Mouse (Mus musculus) CH12.LX (cell line): ENCODE measurements around the gene Gnas. TPM values are rescaled to one million over a fixed set of nuclear protein-coding genes. Genes with fewer than 3 reads are reported as not detected.

Experiments used
- DNase-seq: peaks from one replicate; pipeline ENCODE4 v3.0.0-alpha.2; 2013; ENCODE audit errors: extremely low read depth
- H3K27ac ChIP-seq: 2 replicates; pipeline ENCODE4 v1.5.1; 2012; ENCODE audit warnings: low read depth, mild to moderate bottlenecking, control low read depth, moderate library complexity; ENCODE audit not compliant: insufficient read depth
- H3K27me3 ChIP-seq: replicated peaks from 2 replicates; pipeline ENCODE3; 2012; ENCODE audit warnings: inconsistent platforms
- H3K36me3 ChIP-seq, 2 experiments: replicated peaks in 1 of 2; 2 replicates each; pipeline versions ENCODE3 to v1.6.1; 2012; ENCODE audit warnings: inconsistent platforms in 1 of 2, low read length in 1 of 2, mild to moderate bottlenecking in 1 of 2, mixed read lengths in 1 of 2, moderate library complexity in 1 of 2; ENCODE audit not compliant: control insufficient read depth in 1 of 2, insufficient read depth in 1 of 2
- H3K4me1 ChIP-seq, 2 experiments: 2 replicates each; pipeline ENCODE4 v1.6.1; 2012; ENCODE audit warnings: inconsistent platforms in 1 of 2, moderate library complexity in 1 of 2; ENCODE audit not compliant: insufficient read depth in 2 of 2, control insufficient read depth in 1 of 2
- H3K4me2 ChIP-seq: 2 replicates; pipeline ENCODE4 v1.6.1; 2012; ENCODE audit warnings: low read depth, mild to moderate bottlenecking, control low read depth; ENCODE audit not compliant: poor library complexity, insufficient read depth, severe bottlenecking
- H3K4me3 ChIP-seq, 3 experiments: fragments of 150-350 bp in 1 of 3; sonication (generic) in 1 of 3; replicated peaks in 1 of 3; 2 replicates each; pipeline versions ENCODE3 to v1.5.1; 2011 to 2012; ENCODE audit warnings: low read depth in 2 of 3, low read length in 2 of 3, mild to moderate bottlenecking in 2 of 3, moderate library complexity in 2 of 3, control low read depth in 1 of 3, improper control_type of control experiment in 1 of 3, inconsistent platforms in 1 of 3, mixed read lengths in 1 of 3; ENCODE audit not compliant: poor library complexity in 1 of 3
- H3K79me2 ChIP-seq: replicated peaks from 2 replicates; pipeline ENCODE4 v1.6.1; 2012; ENCODE audit warnings: mild to moderate bottlenecking, moderate library complexity; ENCODE audit not compliant: control insufficient read depth, poor library complexity, insufficient read depth, severe bottlenecking; ENCODE audit errors: extremely low read depth
- H3K9ac ChIP-seq: 2 replicates; pipeline ENCODE4 v1.6.1; 2012; ENCODE audit warnings: low read depth, mild to moderate bottlenecking, control low read depth, moderate library complexity; ENCODE audit not compliant: insufficient read depth
- H3K9me3 ChIP-seq: replicated peaks from 2 replicates; pipeline ENCODE3; 2012; ENCODE audit warnings: low read length, inconsistent platforms, mixed read lengths
- CHD1 ChIP-seq: IDR thresholded peaks from 2 replicates; pipeline ENCODE4 v1.6.1; 2012; ENCODE audit warnings: low read depth, low read length, improper control_type of control experiment, inconsistent platforms
- CTCF ChIP-seq, 2 experiments: IDR thresholded peaks in 1 of 2; conservative IDR thresholded peaks in 1 of 2; 2 replicates each; pipeline ENCODE4 v1.5.1; 2011 to 2012; ENCODE audit warnings: low read depth in 2 of 2, low read length in 2 of 2, improper control_type of control experiment in 1 of 2, inconsistent platforms in 1 of 2, mild to moderate bottlenecking in 1 of 2, moderate library complexity in 1 of 2
- E2F4 ChIP-seq: IDR thresholded peaks from 2 replicates; pipeline ENCODE4 v1.6.1; 2011; ENCODE audit warnings: low read depth, low read length, improper control_type of control experiment; ENCODE audit not compliant: insufficient replicate concordance
- ETS1 ChIP-seq: conservative IDR thresholded peaks from 2 replicates; pipeline ENCODE4 v1.6.1; 2012; ENCODE audit warnings: low read depth, mild to moderate bottlenecking, inconsistent platforms, low read length, improper control_type of control experiment, moderate library complexity
- HCFC1 ChIP-seq: IDR thresholded peaks from 2 replicates; pipeline ENCODE4 v1.6.1; 2012; ENCODE audit warnings: low read depth, mild to moderate bottlenecking, inconsistent platforms, low read length, improper control_type of control experiment
- IRF4 ChIP-seq: IDR thresholded peaks from 2 replicates; pipeline ENCODE4 v1.6.1; 2014; ENCODE audit warnings: low read depth, mild to moderate bottlenecking, inconsistent platforms, low read length, improper control_type of control experiment
- MXI1 ChIP-seq: IDR thresholded peaks from 2 replicates; pipeline ENCODE4 v1.6.1; 2011; ENCODE audit warnings: mild to moderate bottlenecking, low read depth, low read length, improper control_type of control experiment
- MYC ChIP-seq: IDR thresholded peaks from 2 replicates; pipeline ENCODE4 v1.6.1; 2011; ENCODE audit warnings: low read depth, mild to moderate bottlenecking, improper control_type of control experiment, low read length
- NELFE ChIP-seq: IDR thresholded peaks from 2 replicates; pipeline ENCODE4 v1.6.1; 2011; ENCODE audit warnings: low read depth, low read length, improper control_type of control experiment
- POLR2A ChIP-seq: IDR thresholded peaks from 2 replicates; pipeline ENCODE4 v1.6.1; 2011; ENCODE audit warnings: low read depth, mild to moderate bottlenecking, improper control_type of control experiment, low read length
- POLR2AphosphoS2 ChIP-seq: IDR thresholded peaks from 2 replicates; pipeline ENCODE4 v1.6.1; 2011; ENCODE audit warnings: low read depth, low read length, improper control_type of control experiment
- RAD21 ChIP-seq: IDR thresholded peaks from 2 replicates; pipeline ENCODE4 v1.6.1; 2011; ENCODE audit warnings: low read depth, mild to moderate bottlenecking, low read length, improper control_type of control experiment, moderate library complexity
- SIN3A ChIP-seq: IDR thresholded peaks from 2 replicates; pipeline ENCODE4 v1.6.1; 2012; ENCODE audit warnings: low read length, improper control_type of control experiment, inconsistent platforms
- UBTF ChIP-seq: IDR thresholded peaks from 2 replicates; pipeline ENCODE4 v1.6.1; 2012; ENCODE audit warnings: low read depth, mild to moderate bottlenecking, inconsistent platforms, low read length, improper control_type of control experiment, moderate library complexity
- USF2 ChIP-seq: conservative IDR thresholded peaks from 2 replicates; pipeline ENCODE4 v1.6.1; 2011; ENCODE audit warnings: low read depth, low read length, improper control_type of control experiment
- ZKSCAN1 ChIP-seq: IDR thresholded peaks from 2 replicates; pipeline ENCODE4 v1.6.1; 2012; ENCODE audit warnings: low read depth, inconsistent platforms, low read length, improper control_type of control experiment, borderline replicate concordance
- ZNF384 ChIP-seq: IDR thresholded peaks from 2 replicates; pipeline ENCODE4 v1.6.1; 2012; ENCODE audit warnings: low read depth, low read length, improper control_type of control experiment, inconsistent platforms
- dilution Hi-C: fragments of 300-500 bp; cut with MboI; formaldehyde crosslinking; loops from 2 replicates; pipeline ENCODE4 v1.14.3; 2020; ENCODE audit warnings: low sequenced_read_pairs; ENCODE audit not compliant: extremely low pct_unique_long_range_greater_than_20kb, extremely low pct_ligation_motif_present
- in situ Hi-C: fragments of 300-500 bp; cut with MboI; formaldehyde crosslinking; loops from 3 replicates; pipeline ENCODE4 v1.14.3; 2019; ENCODE audit warnings: low sequenced_read_pairs, low pct_ligation_motif_present, low pct_unique_long_range_greater_than_20kb, mixed read lengths
- polyA plus RNA-seq: library from polyadenylated mRNA; unstranded; fragments of >175 nt; gene quantifications from 2 replicates; pipeline ENCODE4 v1.2.1, GENCODE M21; 2012; ENCODE audit warnings: low read depth; ENCODE audit not compliant: insufficient read length
- total RNA-seq, 2 experiments: library from RNA; depleted of rRNA; stranded (reverse); fragments of 300-350 nt in 1 of 2; fragments of >200 nt in 1 of 2; gene quantifications; 2 replicates each; pipeline ENCODE4 v1.2.3; 2012 to 2014

The Gnas gene
- total and polyA plus RNA-seq, 3 experiments, result 369 to 502 (median 452) TPM

DNA sequence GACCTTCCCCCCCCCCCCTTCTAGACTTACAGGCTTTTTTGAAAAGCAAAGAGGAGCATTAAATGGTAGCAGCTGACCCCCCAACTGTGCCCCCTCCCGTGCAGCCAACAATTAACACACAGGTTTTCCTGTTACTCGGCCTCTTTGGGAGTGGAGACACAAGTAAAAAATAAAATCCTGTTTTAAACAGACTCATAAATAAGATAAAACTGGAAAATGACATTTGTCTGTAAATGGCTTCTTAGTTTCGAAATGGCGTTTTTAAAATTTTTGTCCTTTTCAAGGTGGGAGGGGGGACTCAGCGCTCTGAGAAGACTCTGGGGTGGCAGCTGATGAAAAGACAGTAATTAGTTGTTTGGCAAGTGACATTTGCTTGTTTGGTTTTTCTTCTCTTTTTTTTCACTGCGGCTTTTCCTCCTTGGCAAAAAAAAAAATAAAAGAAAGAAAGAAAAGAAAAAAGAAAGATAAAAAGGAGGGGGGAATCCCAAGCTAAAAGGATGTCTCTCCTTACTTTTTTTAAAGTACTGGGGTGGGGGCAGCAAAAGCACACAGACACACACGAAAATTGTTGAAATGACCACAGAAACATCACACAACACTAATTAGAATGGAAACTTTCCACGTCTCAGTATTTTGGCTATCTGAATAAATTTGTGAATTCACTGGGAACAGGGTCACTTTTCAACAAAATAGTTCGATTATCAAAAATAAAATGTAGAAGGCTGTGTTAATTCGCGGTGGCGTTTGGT, 47.3 kb downstream of the Gnas start:
- no peak for TF ChIP-seq ZKSCAN1
- TF ChIP-seq UBTF, result no peak
- TF ChIP-seq CHD1, result peak; percentile 93
- TF ChIP-seq CTCF (conservative IDR thresholded peaks at IDR 0.05 in 1 of 2, IDR thresholded peaks at IDR 0.05 in 1 of 2; ENCODE audit: low read depth in 2 of 2, low read length in 2 of 2), result peak in 1 of 2 experiments; percentile 1; a peak in 1 of 4 replicates
- TF ChIP-seq ZNF384, result peak; percentile 75
- 0 out of 2 replicates have a peak, but pooled peaks have one; percentile 28 for TF ChIP-seq IRF4
- TF ChIP-seq POLR2A, result no peak
- TF ChIP-seq MXI1, result no peak
- 0 out of 2 replicates have a peak, but pooled peaks have one; percentile 48 for TF ChIP-seq MYC
- TF ChIP-seq E2F4, result no peak
- TF ChIP-seq NELFE, result no peak
- 0 out of 2 replicates have a peak, but pooled peaks have one; percentile 5 for TF ChIP-seq ETS1
- no peak for TF ChIP-seq HCFC1
- H3K27ac ChIP-seq, result no peak overlapping the region
- peaks cover 11 to 20% of the 10 kb centered on the region in 2 experiments for H3K36me3 ChIP-seq
- peak overlapping the region; percentile 99 for H3K9ac ChIP-seq
- no peaks in the 10 kb centered on the region for H3K27me3 ChIP-seq
- H3K79me2 ChIP-seq, result peaks cover 63% of the 10 kb centered on the region
- H3K9me3 ChIP-seq, result peaks cover 8% of the 10 kb centered on the region
- H3K4me3 ChIP-seq, result peak overlapping the region; percentile 57 to 94 (median 85)
- H3K4me2 ChIP-seq, result peak overlapping the region; percentile 68; the same call in 1 of the 2 replicates
- peaks cover 11 to 41% of the 10 kb centered on the region in 2 experiments for H3K4me1 ChIP-seq
- DNase-seq, result no peak
- dilution Hi-C loops (no loop called here), in situ Hi-C loops (no loop called here)

DNA sequence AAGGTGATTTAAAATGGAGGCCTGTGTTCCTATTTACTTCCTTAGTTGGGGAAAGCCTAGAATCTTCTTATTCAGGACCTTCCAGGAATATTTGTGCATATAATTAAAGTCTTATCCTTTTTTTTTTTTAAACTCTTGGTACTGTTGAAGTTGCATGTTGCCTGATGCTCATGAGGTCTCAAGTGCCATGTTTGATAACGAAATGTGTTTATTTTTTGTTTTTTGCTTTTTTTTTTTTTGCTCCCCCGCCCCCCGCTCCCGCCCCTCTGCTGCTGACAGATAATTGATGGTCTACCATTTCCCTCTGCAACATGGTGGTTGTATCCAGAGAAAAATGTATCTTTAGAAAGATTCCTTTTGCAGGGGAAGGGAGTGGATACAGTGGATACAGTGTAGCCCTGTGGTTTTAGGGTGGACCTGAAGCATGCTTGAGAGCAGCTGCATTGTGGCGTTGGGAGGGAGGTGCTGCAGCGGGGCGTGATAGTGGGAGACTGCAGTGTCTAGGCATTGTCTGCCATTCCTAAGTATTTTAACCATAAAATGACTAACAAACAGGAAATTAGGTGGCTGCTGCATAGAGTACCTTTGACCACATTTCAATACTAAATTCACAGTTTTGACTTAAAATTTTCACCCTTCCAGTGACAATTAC, 49.2 kb downstream of the Gnas start:
- Histone ChIP-seq H3K4me1 (peaks cover 15 to 57% of the 10 kb centered on the region in 2 experiments), H3K9me3 (peaks cover 2% of the 10 kb centered on the region), H3K4me3 (no peak overlapping the region), H3K4me2 (peak overlapping the region; percentile 73), H3K79me2 (peaks cover 82% of the 10 kb centered on the region), H3K9ac (no peak overlapping the region), H3K36me3 (peaks cover 18 to 36% of the 10 kb centered on the region in 2 experiments), H3K27me3 (no peaks in the 10 kb centered on the region), H3K27ac (no peak overlapping the region)
- peak; percentile 61 for TF ChIP-seq ZNF384
- TF ChIP-seq RAD21, result no peak
- no peak for TF ChIP-seq MYC
- TF ChIP-seq POLR2AphosphoS2, result no peak
- TF ChIP-seq SIN3A, result no peak
- no peak for TF ChIP-seq CTCF (conservative IDR thresholded peaks at IDR 0.05 in 1 of 2, IDR thresholded peaks at IDR 0.05 in 1 of 2; ENCODE audit: low read depth in 2 of 2, low read length in 2 of 2)
- TF ChIP-seq ZKSCAN1, result no peak
- TF ChIP-seq USF2, result no peak
- no peak for DNase-seq
- dilution Hi-C loops, result no loop called here
- in situ Hi-C loops, result no loop called here
